Mouse (Mus musculus) heart, adult 2 months (tissue): Measurements from ENCODE around the gene Kif24.

Source experiments
- EP300 ChIP-seq: fragments of 200-500 bp; IDR thresholded peaks from 2 replicates; pipeline ENCODE4 v1.6.1; 2011; ENCODE audit warnings: low read depth, low read length, control low read depth; ENCODE audit not compliant: insufficient read depth
- POLR2A ChIP-seq: fragments of 200-500 bp; IDR thresholded peaks from 2 replicates; pipeline ENCODE4 v1.6.1; 2011; ENCODE audit warnings: mild to moderate bottlenecking, low read depth, low read length, control low read depth; ENCODE audit not compliant: insufficient read depth

DNA sequence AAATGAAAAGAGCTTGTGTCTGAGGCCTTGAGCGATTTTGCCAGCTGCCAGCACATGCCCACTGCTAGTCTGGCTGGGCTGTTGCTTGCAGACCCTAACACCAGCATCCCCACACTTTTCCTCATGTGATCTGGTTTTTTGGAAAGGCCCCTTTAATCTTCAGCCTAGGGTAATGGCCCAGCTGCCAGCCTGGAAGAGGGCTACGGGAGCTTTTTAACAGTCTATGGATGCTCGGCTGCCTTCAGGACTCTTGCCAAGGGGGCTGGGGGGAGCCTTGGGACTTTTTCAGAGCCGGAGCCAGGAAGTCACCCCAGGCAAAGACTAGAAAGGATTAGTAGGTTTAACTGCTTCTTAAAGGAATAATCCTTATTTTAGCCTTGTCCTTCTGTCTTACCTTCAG, 48.6 kb upstream of the Kif24 start:
- TF ChIP-seq POLR2A = no peak
- no peak for TF ChIP-seq EP300
